Mouse (Mus musculus) midbrain, embryonic 10.5 days (tissue): ENCODE results near the gene 1600002K03Rik. TPM values are rescaled to one million over a fixed set of nuclear protein-coding genes. Genes with fewer than 3 reads are reported as not detected.

ENCODE experiments used
- DNase-seq: peaks from one replicate; pipeline ENCODE4 v3.0.0-alpha.2; 2017; ENCODE audit warnings: low spot score
- H3K27ac ChIP-seq: fragments of 300-500 bp; sonication (generic); replicated peaks from 2 replicates; pipeline ENCODE4 v1.5.1; 2016; ENCODE audit warnings: mild to moderate bottlenecking
- H3K27me3 ChIP-seq: fragments of 300-500 bp; sonication (generic); 2 replicates; pipeline ENCODE4 v1.6.1; 2016; ENCODE audit warnings: low read depth, mild to moderate bottlenecking; ENCODE audit not compliant: poor library complexity, severe bottlenecking
- H3K36me3 ChIP-seq: fragments of 300-500 bp; sonication (generic); 2 replicates; pipeline ENCODE4 v1.6.1; 2016; ENCODE audit warnings: mild to moderate bottlenecking, moderate library complexity
- H3K4me1 ChIP-seq: fragments of 300-500 bp; sonication (generic); 2 replicates; pipeline ENCODE4 v1.6.1; 2016
- H3K4me3 ChIP-seq: fragments of 300-500 bp; sonication (generic); 2 replicates; pipeline ENCODE4 v1.5.1; 2016; ENCODE audit warnings: mild to moderate bottlenecking, moderate library complexity
- H3K9me3 ChIP-seq: fragments of 300-500 bp; sonication (generic); replicated peaks from 2 replicates; pipeline ENCODE4 v1.6.1; 2016; ENCODE audit warnings: mild to moderate bottlenecking
- WGBS: fragments of 180-500 bp; shearing (Covaris S2); methylation state at CpG from one replicate; pipeline ENCODE4 v1.1.7; 2016; 5-methylcytosine and 5-hydroxymethylcytosine counted together
- polyA plus RNA-seq: library from polyadenylated mRNA; unstranded; fragments of >200 nt; fragmentation: Nextera tagmentation; extraction: Ambion mirVana; gene quantifications from 2 replicates; pipeline ENCODE4 v1.2.1, GENCODE M21; 2016

1600002K03Rik gene
- polyA plus RNA-seq, 1 experiment from 2014 or later: 11.2 TPM

DNA sequence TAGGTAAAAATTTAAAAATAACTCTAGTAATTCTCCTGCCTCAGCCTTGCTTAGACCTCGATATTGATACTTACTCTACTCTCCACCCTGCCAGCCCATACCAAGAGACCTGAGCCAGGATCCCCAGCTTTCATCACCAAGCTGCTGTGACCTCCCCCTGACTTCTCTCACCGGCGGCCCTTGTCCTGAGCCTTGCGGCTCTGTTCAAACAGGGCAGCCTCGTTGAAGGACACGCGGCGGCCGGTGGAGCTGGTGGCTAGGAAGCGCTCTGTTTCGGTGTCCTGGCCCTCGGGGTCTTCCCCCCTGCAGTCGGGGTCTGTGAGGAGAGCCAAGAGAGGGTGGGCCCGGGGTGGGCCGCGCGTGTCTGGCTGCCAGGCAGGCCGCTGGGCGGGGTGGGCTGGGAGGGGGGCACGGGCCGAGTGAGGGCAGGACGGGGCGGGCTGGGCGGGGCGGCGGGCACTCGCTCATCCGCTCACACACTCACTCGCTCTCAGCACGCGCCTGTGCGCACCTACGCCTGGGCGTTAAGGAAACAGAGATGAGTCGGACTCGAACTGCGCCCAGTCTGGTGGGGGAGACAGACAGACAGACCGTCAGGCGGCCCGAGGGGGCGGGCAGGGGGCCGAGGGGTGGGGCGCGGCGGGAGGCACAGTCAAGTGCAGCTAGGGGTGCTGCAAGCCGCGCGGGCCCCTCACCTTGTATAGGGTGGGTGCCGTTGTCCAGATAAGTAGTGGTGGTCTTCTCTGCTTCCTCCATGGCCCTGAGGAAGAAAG is 36.4 kb upstream of the 1600002K03Rik start:
- peak overlapping the region; percentile 87 for H3K4me3 ChIP-seq
- DNase-seq: no peak
- 16% methylated on average over 44 of the region's 49 CpGs for WGBS
- H3K4me1 ChIP-seq: peaks cover 65% of the 10 kb centered on the region
- H3K27me3 ChIP-seq: peaks cover 86% of the 10 kb centered on the region
- peak overlapping the region; percentile 92 for H3K27ac ChIP-seq
- H3K36me3 ChIP-seq: peaks cover 55% of the 10 kb centered on the region
- H3K9me3 ChIP-seq: no peaks in the 10 kb centered on the region

DNA sequence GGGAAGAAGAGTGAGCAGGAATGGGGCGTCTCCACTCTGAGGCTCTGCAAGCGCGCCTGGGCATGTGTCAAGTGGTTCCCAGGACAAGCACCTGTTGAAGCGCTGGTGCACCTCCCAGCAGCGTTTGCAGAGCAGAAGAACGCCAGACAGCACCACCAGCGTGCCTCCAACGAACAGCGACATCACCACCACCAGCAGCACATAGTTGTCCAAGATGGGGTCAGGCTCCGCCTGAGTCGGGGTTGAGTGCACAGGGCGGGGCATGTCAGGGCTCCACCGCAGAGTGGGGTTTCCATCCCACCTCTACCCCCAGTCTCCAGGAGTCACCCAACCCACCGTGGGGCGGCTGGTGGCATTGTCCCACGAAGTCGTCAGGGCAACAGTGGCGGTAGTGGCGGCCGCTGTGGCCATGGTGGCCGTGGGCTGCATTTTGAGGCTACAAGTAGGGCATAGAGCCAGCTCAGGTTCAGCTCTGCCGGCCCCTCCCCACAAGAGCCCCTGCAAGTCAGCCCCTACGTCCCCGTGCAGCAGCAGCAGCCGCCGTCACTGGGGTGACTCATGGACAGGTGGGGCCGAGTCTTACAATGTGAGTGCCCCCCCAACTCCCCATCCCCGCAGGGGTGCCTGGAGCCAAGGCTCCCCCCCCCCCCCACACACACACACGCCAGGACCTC is 35.7 kb upstream of the 1600002K03Rik start:
- WGBS: 5% methylated on average over 29 of the region's 29 CpGs
- H3K36me3 ChIP-seq: peaks cover 48% of the 10 kb centered on the region
- H3K27me3 ChIP-seq: peaks cover 80% of the 10 kb centered on the region
- H3K4me1 ChIP-seq: peaks cover 65% of the 10 kb centered on the region
- H3K9me3 ChIP-seq: no peaks in the 10 kb centered on the region
- no peak for DNase-seq
- H3K4me3 ChIP-seq: peak overlapping the region; percentile 87
- H3K27ac ChIP-seq: peak overlapping the region; percentile 92

DNA sequence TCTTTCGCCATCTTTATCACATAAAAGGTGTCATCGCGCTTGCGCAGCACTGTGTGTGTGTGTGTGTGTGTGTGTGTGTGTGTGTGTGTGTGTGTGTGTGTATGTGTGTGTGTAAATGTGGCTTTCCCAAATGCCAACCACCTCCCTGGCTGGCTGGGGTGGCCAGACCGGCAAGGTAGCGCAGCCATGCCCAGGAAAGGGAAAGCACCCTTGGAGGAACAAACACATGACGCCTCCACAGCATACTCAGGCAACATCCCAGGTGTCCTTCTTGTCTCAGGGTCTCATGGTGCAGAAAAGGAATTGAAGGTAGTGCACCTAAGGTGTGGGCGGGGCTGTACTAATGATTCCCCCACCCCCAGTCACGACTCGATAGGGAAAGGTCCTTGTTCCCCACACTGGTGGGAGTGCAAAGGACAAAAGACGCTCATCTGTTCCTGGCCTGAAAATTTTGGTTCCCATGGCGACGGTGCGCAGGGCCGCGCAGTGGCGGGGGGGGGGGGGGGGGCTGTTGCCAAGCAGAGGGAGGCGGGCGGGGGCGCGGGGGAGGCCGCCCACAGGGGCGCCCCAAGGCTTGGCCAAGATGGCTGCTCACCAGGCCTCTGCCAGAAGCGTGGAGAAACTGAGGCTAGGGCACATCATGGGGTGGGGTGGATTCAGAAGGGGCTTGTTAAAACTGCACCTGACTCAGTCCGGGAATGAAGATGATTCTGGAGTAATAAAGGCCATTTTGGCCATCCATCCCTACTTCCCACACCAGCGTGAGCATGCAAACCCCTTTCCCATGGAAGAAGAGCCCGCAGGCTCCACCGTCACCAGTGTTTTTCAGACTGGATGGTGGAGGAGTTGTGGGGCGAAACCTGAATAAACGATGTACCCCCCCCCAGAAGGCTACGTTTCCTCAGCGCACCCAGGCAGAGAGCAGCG is 34.9 kb upstream of the 1600002K03Rik start:
- no peaks in the 10 kb centered on the region for H3K9me3 ChIP-seq
- H3K27me3 ChIP-seq: peaks cover 72% of the 10 kb centered on the region
- peak overlapping the region; percentile 92 for H3K27ac ChIP-seq
- DNase-seq: peak; percentile 63
- H3K36me3 ChIP-seq: peaks cover 40% of the 10 kb centered on the region
- H3K4me3 ChIP-seq: peak overlapping the region; percentile 87
- 4% methylated on average over 33 of the region's 33 CpGs for WGBS
- peaks cover 65% of the 10 kb centered on the region for H3K4me1 ChIP-seq

DNA sequence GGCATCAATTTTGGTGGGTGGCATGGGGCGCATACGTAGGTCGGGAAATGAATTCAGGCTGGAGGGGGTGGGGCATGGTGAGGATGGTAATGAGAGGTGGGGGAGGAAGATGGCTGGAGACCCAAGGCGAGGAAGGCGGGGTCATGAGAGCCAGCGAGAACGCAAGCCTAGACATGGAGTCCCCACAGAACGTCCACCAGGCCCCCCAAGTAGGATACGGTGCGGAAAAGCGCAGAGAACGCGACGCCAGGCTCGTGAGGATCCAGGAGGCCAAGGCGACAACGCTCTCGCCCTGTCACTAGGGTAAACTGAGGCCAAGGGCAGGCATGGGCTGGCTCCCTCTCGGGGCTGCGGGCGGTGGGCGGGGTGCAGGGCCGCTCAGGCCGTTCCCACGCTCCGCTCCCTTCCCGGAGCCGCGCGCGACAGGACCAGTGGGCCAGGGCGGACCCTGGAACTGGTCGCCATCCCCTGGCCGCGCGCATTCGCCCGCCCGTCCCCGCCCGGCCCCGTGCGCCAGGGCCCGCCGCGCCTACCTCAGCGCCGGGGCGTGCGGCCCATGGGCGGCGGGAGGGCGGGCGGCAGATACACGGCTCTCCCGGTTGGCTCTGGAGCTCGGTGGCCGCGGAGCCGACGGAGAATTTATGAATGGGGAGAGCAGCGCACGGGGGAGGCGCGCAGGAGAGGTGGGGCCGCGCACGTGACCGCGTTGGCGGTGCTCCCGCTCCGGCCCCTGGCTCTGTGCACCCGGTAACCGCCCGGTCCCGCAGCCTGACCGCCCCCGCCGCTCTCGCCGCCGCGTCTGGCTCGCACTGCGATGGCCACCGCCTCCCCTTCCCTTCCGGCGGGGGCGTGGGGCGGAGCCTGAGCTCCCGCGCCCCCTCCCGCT is 33.9 kb upstream of the 1600002K03Rik start, which contains the start of gene Atp5d:
Gene Atp5d (plus strand): TSS at position 80 of the 886 bp plus-strand sequence.
- peaks cover 72% of the 10 kb centered on the region for H3K4me1 ChIP-seq
- H3K9me3 ChIP-seq: no peaks in the 10 kb centered on the region
- peak within 1 kb of the TSS; percentile 87 for H3K4me3 ChIP-seq
- H3K27ac ChIP-seq: peak within 1 kb of the TSS; percentile 92
- peaks cover 37% of the 10 kb centered on the region for H3K36me3 ChIP-seq
- DNase-seq: peak; percentile 62
- peaks cover 63% of the 10 kb centered on the region for H3K27me3 ChIP-seq
- WGBS: under 1% methylated on average over 93 of the region's 94 CpGs

DNA sequence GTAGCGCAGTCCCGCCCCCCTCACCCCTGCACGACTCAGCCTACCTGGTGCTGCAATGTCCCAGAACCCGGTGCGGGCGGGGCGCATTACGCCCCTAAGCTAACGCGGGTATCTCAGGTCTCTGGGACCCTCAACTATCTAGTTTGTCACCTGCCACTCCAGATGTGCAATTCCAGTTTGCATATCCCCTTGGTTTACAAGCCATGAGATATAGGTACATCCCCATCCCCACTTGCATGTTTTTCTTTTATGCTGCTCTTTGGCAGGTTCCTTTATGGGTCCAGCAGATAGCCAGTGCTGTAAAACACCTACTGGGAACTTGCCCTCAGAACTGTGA is 33.3 kb upstream of the 1600002K03Rik start:
- no peak for DNase-seq
- peaks cover 57% of the 10 kb centered on the region for H3K27me3 ChIP-seq

DNA sequence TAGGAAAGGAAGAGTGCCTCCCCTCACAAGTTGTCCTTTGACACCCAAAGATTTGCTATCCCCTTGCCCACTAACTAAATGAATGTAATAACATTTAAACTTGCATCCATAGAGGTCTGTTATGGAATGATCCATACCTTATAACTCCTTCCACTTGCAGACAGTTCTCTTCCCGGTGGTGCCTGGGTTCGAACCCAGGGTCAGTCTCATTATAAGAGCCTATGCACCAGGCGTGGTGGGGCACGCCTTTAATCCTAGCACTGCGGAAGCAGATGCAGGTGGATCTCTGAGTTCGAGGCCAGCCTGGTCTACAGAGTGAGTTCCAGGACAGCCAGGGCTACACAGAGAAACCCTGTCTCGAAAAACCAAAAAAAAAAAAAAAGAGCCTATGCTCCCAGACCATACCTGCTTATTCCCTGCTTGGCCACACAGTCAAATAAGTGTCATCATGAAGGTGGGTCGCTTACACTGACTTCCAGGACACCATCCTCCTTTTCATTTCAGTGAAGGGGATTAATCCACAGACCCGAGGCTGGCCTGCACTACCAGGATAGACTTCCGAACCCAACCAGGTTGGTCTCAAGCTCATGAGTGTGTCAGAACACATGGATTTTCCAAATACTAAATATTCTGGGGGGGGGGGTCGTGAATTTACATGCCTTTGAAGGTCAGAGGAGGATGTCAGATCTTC is 32.6 kb upstream of the 1600002K03Rik start:
- no peak for DNase-seq
- Histone ChIP-seq H3K4me3 (peak overlapping the region; percentile 87), H3K27me3 (peaks cover 49% of the 10 kb centered on the region), H3K27ac (no peak overlapping the region), H3K9me3 (no peaks in the 10 kb centered on the region), H3K36me3 (peaks cover 37% of the 10 kb centered on the region), H3K4me1 (peaks cover 86% of the 10 kb centered on the region)
- WGBS: 77% methylated on average over 11 of the region's 11 CpGs

More for the DNA sequence above, 33.3 kb upstream of the 1600002K03Rik start:
- no peaks in the 10 kb centered on the region for H3K9me3 ChIP-seq
- H3K4me3 ChIP-seq: peak overlapping the region; percentile 87
- H3K4me1 ChIP-seq: peaks cover 78% of the 10 kb centered on the region
- H3K36me3 ChIP-seq: peaks cover 37% of the 10 kb centered on the region
- WGBS: 1% methylated on average over 10 of the region's 10 CpGs
- H3K27ac ChIP-seq: peak overlapping the region; percentile 92

DNA sequence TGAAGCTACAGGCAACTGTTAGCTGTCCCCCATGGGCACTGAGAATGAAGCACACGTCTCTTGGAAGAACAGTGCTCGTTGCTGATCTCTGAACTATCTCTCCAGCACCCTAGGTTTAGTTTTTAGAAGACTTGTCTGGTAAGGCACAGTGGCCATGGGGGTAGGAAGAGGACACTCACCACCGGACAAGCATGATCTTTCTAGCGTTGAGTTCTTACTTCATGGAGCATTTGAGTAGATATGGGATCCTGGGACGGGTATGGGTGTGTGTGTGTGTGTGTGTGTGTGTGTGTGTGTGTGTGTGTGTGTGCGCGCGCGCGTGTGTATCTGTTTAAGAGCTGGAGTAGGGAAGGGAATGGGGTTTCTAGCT is 32.1 kb upstream of the 1600002K03Rik start, which contains the start of gene Cbarp:
Gene Cbarp (minus strand): TSS at position 170 of the 370 bp plus-strand sequence.
- H3K36me3 ChIP-seq: peaks cover 37% of the 10 kb centered on the region
- DNase-seq: no peak
- H3K27me3 ChIP-seq: peaks cover 44% of the 10 kb centered on the region
- no peaks in the 10 kb centered on the region for H3K9me3 ChIP-seq
- H3K4me1 ChIP-seq: peaks cover 91% of the 10 kb centered on the region
- H3K27ac ChIP-seq: peak within 1 kb of the TSS; percentile 92
- 69% methylated on average over 10 of the region's 10 CpGs for WGBS
- peak within 1 kb of the TSS; percentile 87 for H3K4me3 ChIP-seq

DNA sequence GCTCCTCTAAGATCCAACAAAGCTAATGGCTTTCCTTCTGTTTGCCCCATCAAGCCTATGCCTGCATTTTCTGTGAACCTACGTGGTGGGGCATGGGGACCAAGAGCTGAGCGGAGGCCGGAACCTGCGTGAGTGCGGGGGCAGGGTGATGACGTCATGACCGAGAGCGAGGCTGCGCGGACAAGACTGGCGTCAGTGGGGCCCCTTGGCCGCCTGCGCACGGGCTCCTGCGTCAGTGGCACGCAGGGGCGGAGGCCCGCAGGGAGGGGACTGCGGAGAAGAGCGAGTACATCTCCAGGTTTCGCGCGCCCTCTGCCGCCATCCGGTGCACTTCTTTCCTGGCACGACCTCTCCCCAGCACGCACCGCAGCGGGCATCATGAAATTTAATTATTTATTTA is 31.5 kb upstream of the 1600002K03Rik start:
- no peaks in the 10 kb centered on the region for H3K9me3 ChIP-seq
- peak overlapping the region; percentile 84 for H3K4me3 ChIP-seq
- H3K36me3 ChIP-seq: peaks cover 37% of the 10 kb centered on the region
- peaks cover 38% of the 10 kb centered on the region for H3K27me3 ChIP-seq
- H3K27ac ChIP-seq: peak overlapping the region; percentile 92
- WGBS: under 1% methylated on average over 29 of the region's 29 CpGs
- DNase-seq: peak; percentile 93
- peaks cover 94% of the 10 kb centered on the region for H3K4me1 ChIP-seq

DNA sequence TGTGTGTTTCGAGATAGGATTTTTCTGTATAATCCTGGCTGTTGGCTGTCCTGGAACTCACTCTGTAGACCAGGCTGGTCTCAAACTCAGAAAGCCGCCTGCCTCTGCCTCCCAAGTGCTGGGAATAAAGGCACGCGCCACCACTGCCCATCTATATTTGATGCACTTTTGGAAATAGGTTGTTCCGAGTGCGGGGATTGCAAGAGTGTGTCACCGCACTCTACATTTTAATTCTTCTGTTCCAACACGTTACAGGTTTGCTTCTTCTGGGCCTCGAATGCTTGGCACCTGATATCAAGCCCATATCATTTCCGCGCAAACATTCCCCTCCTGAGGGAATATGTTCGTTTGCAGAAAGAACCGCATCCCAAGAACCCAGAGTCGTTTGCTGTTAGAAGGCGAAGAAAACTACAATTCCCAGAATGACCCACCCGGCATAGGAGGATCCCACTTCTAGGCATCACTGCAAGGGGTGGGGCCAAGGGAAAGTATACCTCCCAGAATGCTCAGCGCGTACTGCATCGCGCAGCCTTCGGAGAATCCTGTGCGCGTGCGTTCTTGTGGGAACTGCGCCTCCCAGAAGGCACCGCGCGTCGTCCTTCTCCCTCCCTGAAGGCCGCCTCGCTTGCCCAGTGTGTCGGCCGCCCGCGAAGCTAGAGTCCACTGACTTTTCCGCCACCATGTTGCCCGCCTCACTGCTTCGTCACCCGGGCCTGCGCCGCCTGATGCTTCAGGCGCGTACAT is 30.8 kb upstream of the 1600002K03Rik start:
- H3K4me1 ChIP-seq: peaks cover 94% of the 10 kb centered on the region
- DNase-seq: peak; percentile 94
- peaks cover 35% of the 10 kb centered on the region for H3K36me3 ChIP-seq
- peak overlapping the region; percentile 84 for H3K4me3 ChIP-seq
- peak overlapping the region; percentile 92 for H3K27ac ChIP-seq
- no peaks in the 10 kb centered on the region for H3K9me3 ChIP-seq
- peaks cover 31% of the 10 kb centered on the region for H3K27me3 ChIP-seq
- 2% methylated on average over 43 of the region's 43 CpGs for WGBS

DNA sequence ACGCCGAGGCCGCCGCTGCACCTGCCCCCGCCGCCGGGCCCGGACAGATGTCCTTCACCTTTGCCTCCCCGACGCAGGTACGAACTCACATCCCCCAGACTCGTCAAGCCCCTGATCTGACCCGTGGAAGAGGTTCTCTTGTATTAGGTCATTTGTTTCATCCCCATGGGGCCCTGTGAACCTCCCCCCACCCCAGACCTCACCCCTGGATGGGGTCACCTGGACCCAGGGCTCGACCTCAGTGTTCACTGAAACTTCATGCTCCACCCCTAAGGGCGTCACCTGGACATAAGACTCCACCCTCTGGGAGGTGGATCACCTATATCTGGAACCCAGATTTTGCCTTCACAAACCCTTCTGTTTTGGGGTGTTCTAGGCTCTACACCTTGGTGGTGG is 30.2 kb upstream of the 1600002K03Rik start:
- Histone ChIP-seq H3K27me3 (peaks cover 25% of the 10 kb centered on the region), H3K4me1 (peaks cover 94% of the 10 kb centered on the region), H3K27ac (peak overlapping the region; percentile 92), H3K9me3 (no peaks in the 10 kb centered on the region), H3K4me3 (peak overlapping the region; percentile 84), H3K36me3 (peaks cover 35% of the 10 kb centered on the region)
- 1% methylated on average over 15 of the region's 15 CpGs for WGBS
- no peak for DNase-seq

DNA sequence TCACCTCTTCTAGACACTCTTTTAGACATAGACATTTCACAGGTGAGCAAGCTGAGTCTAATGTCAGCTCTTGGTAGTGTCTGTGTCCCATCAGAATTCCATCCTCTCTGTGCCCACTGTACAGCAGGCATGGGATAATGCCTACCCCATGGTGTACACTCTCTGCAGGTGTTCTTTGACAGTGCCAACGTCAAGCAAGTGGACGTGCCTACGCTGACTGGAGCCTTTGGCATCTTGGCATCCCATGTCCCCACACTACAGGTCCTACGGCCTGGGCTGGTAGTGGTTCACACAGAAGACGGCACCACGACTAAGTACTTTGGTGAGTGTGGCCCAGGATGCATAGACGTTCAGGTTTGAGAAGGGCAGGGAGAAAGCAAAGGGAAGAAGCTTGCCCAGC is 29.1 kb upstream of the 1600002K03Rik start:
- no peaks in the 10 kb centered on the region for H3K9me3 ChIP-seq
- 94% methylated on average over 7 of the region's 7 CpGs for WGBS
- H3K4me1 ChIP-seq: peaks cover 91% of the 10 kb centered on the region
- peaks cover 16% of the 10 kb centered on the region for H3K27me3 ChIP-seq
- H3K36me3 ChIP-seq: peaks cover 35% of the 10 kb centered on the region
- peak overlapping the region; percentile 84 for H3K4me3 ChIP-seq
- H3K27ac ChIP-seq: no peak overlapping the region
- DNase-seq: no peak
